ENCODE assay signal across 11 mouse cellular contexts in genomic region chr15:31529103-31529502, GRCm38 (mm10). TPM values are rescaled to one million over a fixed set of nuclear protein-coding genes. Genes with fewer than 3 reads are reported as not detected.
DNase-seq lines count a peak whose midpoint lies in the region; ATAC-seq and TF ChIP-seq lines count a peak whose summit lies in the region.
"Had no signal": no experiment of that assay in that cellular context is flagged by ENCODE, and none has a peak within 500 bp of the region (broad histone marks: within the 10 kb centered on the region; RNA-seq: fewer than 3 reads in every experiment).

No protein-coding gene starts in this region.

- no peak for DNase-seq in heart, adult 11 months
- DNase-seq in MEL (ENCODE audit: low read depth, low spot score), result peak; percentile 34
- DNase-seq in midbrain, embryonic 10.5 days (ENCODE audit: low spot score), result no peak
- DNase-seq in gastrocnemius, postnatal 25 days, result no peak
- DNase-seq in layer of hippocampus, adult 8-10 months (ENCODE audit: low spot score in 2 of 2), result no peak
- DNase-seq: cerebellum, adult 11 months; right cerebral cortex, adult 18-20 months had no signal

- 0 out of 2 replicates have a peak overlapping the region, but pooled peaks have one; percentile 99 for H3K27ac ChIP-seq in heart, embryonic 13.5 days (replicated peaks)
- no peak overlapping the region for H3K27ac ChIP-seq in MEL (ENCODE audit: control insufficient read depth, low read depth, low read length)
- no peak overlapping the region for H3K27ac ChIP-seq in hindbrain, embryonic 12.5 days
- H3K27ac ChIP-seq in midbrain, embryonic 10.5 days (replicated peaks), result no peak overlapping the region

- H3K9ac ChIP-seq in heart, embryonic 13.5 days, result peak overlapping the region; percentile 98
- peak overlapping the region; percentile 97 for H3K9ac ChIP-seq in MEL (ENCODE audit: control insufficient read depth, low read depth, low read length, poor library complexity, severe bottlenecking)
- H3K9ac ChIP-seq in hindbrain, embryonic 12.5 days, result no peak overlapping the region

- H3K36me3 ChIP-seq in heart, embryonic 13.5 days, result peaks cover 7% of the 10 kb centered on the region
- H3K36me3 ChIP-seq in MEL (ENCODE audit: control insufficient read depth in 1 of 2, insufficient read depth in 2 of 2, low read length in 2 of 2), result peaks cover 2 to 42% of the 10 kb centered on the region in 2 experiments; a peak in 3 of 4 replicates
- H3K36me3 ChIP-seq in hindbrain, embryonic 12.5 days, result no peaks in the 10 kb centered on the region
- peaks cover 25% of the 10 kb centered on the region for H3K36me3 ChIP-seq in midbrain, embryonic 10.5 days

- TF ChIP-seq RAD21 in MEL (IDR thresholded peaks at IDR 0.05; ENCODE audit: low read depth, low read length), result no peak

- no peak for TF ChIP-seq POLR2A in MEL (IDR thresholded peaks at IDR 0.05; ENCODE audit: control insufficient read depth in 1 of 2, insufficient read depth in 1 of 2, low read depth in 1 of 2, low read length in 2 of 2, poor library complexity in 1 of 2)

- H3K4me3 ChIP-seq in heart, embryonic 13.5 days, result peak overlapping the region; percentile 95
- H3K4me3 ChIP-seq in MEL (ENCODE audit: control insufficient read depth in 1 of 2, insufficient read depth in 1 of 2, low read depth in 2 of 2, low read length in 2 of 2), result peak overlapping the region; percentile 94 to 97
- peak overlapping the region; percentile 96 for H3K4me3 ChIP-seq in hindbrain, embryonic 12.5 days
- H3K4me3 ChIP-seq in midbrain, embryonic 10.5 days, result peak overlapping the region; percentile 95

- H3K79me2 ChIP-seq in MEL (ENCODE audit: control insufficient read depth, insufficient read depth, low read length, poor library complexity), result peaks cover 67% of the 10 kb centered on the region

- no peak for ATAC-seq in heart, embryonic 13.5 days (ENCODE audit: extremely low read depth, insufficient number of reproducible peaks, low FRiP score, low TSS enrichment)
- no peak for ATAC-seq in hindbrain, embryonic 12.5 days (ENCODE audit: low FRiP score)
- no peak for ATAC-seq in inflammation-experienced regulatory T-cells, adult 6 months

- no peak for TF ChIP-seq EP300 in MEL (IDR thresholded peaks at IDR 0.05; ENCODE audit: low read depth in 1 of 2, low read length in 2 of 2)

- WGBS in heart, embryonic 13.5 days, result 34% methylated on average over 6 of the region's 6 CpGs
- WGBS in hindbrain, embryonic 12.5 days, result 44% methylated on average over 6 of the region's 6 CpGs
- 45% methylated on average over 6 of the region's 6 CpGs for WGBS in midbrain, embryonic 10.5 days

- TF ChIP-seq CTCF in MEL (IDR thresholded peaks at IDR 0.05 in 2 of 3, conservative IDR thresholded peaks at IDR 0.05 in 1 of 3; ENCODE audit: control insufficient read depth in 1 of 3, insufficient read depth in 1 of 3, low read depth in 2 of 3, low read length in 3 of 3, poor library complexity in 1 of 3, severe bottlenecking in 1 of 3), result no peak

- no peaks in the 10 kb centered on the region for H3K27me3 ChIP-seq in heart, embryonic 13.5 days (replicated peaks)
- no peaks in the 10 kb centered on the region for H3K27me3 ChIP-seq in MEL (ENCODE audit: control insufficient read depth in 1 of 2, insufficient read depth in 2 of 2, low read length in 2 of 2)
- no peaks in the 10 kb centered on the region for H3K27me3 ChIP-seq in hindbrain, embryonic 12.5 days
- no peaks in the 10 kb centered on the region for H3K27me3 ChIP-seq in midbrain, embryonic 10.5 days (ENCODE audit: low read depth, poor library complexity, severe bottlenecking)

- peaks cover 37% of the 10 kb centered on the region for H3K4me1 ChIP-seq in heart, embryonic 13.5 days
- peaks cover 22 to 23% of the 10 kb centered on the region in 2 experiments for H3K4me1 ChIP-seq in MEL (ENCODE audit: control insufficient read depth in 1 of 2, insufficient read depth in 2 of 2, low read length in 2 of 2)
- H3K4me1 ChIP-seq in hindbrain, embryonic 12.5 days, result peaks cover 16% of the 10 kb centered on the region
- H3K4me1 ChIP-seq in midbrain, embryonic 10.5 days, result peaks cover 23% of the 10 kb centered on the region

- peak overlapping the region; percentile 91 for H3K4me2 ChIP-seq in heart, embryonic 13.5 days
- peak overlapping the region; percentile 71 for H3K4me2 ChIP-seq in hindbrain, embryonic 12.5 days (replicated peaks)

- H3K9me3 ChIP-seq in heart, embryonic 13.5 days, result no peaks in the 10 kb centered on the region
- H3K9me3 ChIP-seq in MEL (replicated peaks; ENCODE audit: insufficient read depth, low read length), result no peaks in the 10 kb centered on the region
- 0 out of 2 replicates have a peak, but pooled peaks cover 3% of the 10 kb centered on the region for H3K9me3 ChIP-seq in hindbrain, embryonic 12.5 days (replicated peaks)
- H3K9me3 ChIP-seq in midbrain, embryonic 10.5 days (replicated peaks), result peaks cover 8% of the 10 kb centered on the region; the same call in 1 of the 2 replicates

TF ChIP-seq in MEL, 35 proteins besides CTCF, POLR2A, EP300 and RAD21:
- TF ChIP-seq CHD2 (IDR thresholded peaks at IDR 0.05; ENCODE audit: low read length), result no peak
- TF ChIP-seq POLR2AphosphoS5 (IDR thresholded peaks at IDR 0.05; ENCODE audit: borderline replicate concordance, low read depth, low read length), result no peak
- no peak for TF ChIP-seq TBP (IDR thresholded peaks at IDR 0.05; ENCODE audit: low read depth, low read length)
- TF ChIP-seq ETS1 (IDR thresholded peaks at IDR 0.05; ENCODE audit: low read depth, low read length), result no peak
- no peak for TF ChIP-seq TCF12 (IDR thresholded peaks at IDR 0.05; ENCODE audit: low read depth, low read length)
- TF ChIP-seq BHLHE40 (IDR thresholded peaks at IDR 0.05; ENCODE audit: borderline replicate concordance, low read depth, low read length), result no peak
- no peak; the same call in 1 of the 2 replicates for TF ChIP-seq MAX (IDR thresholded peaks at IDR 0.05; ENCODE audit: low read length)
- TF ChIP-seq ZKSCAN1 (IDR thresholded peaks at IDR 0.05; ENCODE audit: low read depth, low read length), result 0 out of 2 replicates have a peak, but pooled peaks have one; percentile 33
- no peak for TF ChIP-seq MEF2A (IDR thresholded peaks at IDR 0.05; ENCODE audit: extremely low read depth, insufficient replicate concordance, low read depth, low read length, poor library complexity, severe bottlenecking)
- no peak for TF ChIP-seq MYC (IDR thresholded peaks at IDR 0.05; ENCODE audit: low read depth, low read length)
- TF ChIP-seq MAFK (IDR thresholded peaks at IDR 0.05; ENCODE audit: borderline replicate concordance, low read depth, low read length), result no peak
- no peak for TF ChIP-seq ZMIZ1 (IDR thresholded peaks at IDR 0.05; ENCODE audit: low read depth, low read length)
- TF ChIP-seq USF1 (IDR thresholded peaks at IDR 0.05; ENCODE audit: low read depth, low read length), result no peak
- TF ChIP-seq SMC3 (IDR thresholded peaks at IDR 0.05; ENCODE audit: low read depth, low read length), result no peak
- no peak for TF ChIP-seq MXI1 (IDR thresholded peaks at IDR 0.05; ENCODE audit: low read depth, low read length)
- no peak for TF ChIP-seq MAZ (IDR thresholded peaks at IDR 0.05; ENCODE audit: low read depth, low read length)
- TF ChIP-seq USF2 (IDR thresholded peaks at IDR 0.05; ENCODE audit: borderline replicate concordance in 1 of 2, insufficient read depth in 1 of 2, low read depth in 1 of 2, low read length in 2 of 2), result no peak
- TF ChIP-seq KAT2A (conservative IDR thresholded peaks at IDR 0.05; ENCODE audit: low read depth, low read length), result no peak
- TF ChIP-seq ZNF384 (IDR thresholded peaks at IDR 0.05; ENCODE audit: low read depth, low read length), result no peak
- no peak for TF ChIP-seq JUND (IDR thresholded peaks at IDR 0.05; ENCODE audit: low read depth, low read length)
- TF ChIP-seq NELFE (IDR thresholded peaks at IDR 0.05; ENCODE audit: low read depth, low read length), result no peak
- TF ChIP-seq GATA1 (IDR thresholded peaks at IDR 0.05; ENCODE audit: low read depth, low read length), result 0 out of 2 replicates have a peak, but pooled peaks have one; percentile 21
- TF ChIP-seq HCFC1 (IDR thresholded peaks at IDR 0.05; ENCODE audit: low read depth, low read length), result no peak
- TF ChIP-seq SIN3A (IDR thresholded peaks at IDR 0.05; ENCODE audit: low read length), result peak; percentile 64
- TF ChIP-seq TAL1 (IDR thresholded peaks at IDR 0.05; ENCODE audit: low read length), result no peak
- TF ChIP-seq CHD1 (IDR thresholded peaks at IDR 0.05; ENCODE audit: low read depth, low read length), result no peak

RNA-seq across cellular contexts. Expression of gene March6, which starts 1.8 kb away (rescaled TPM):
- 23.7 and 23.9 TPM in 2 replicates for polyA plus RNA-seq in heart, embryonic 13.5 days (2015; fragmentation: Nextera tagmentation; extraction: Ambion mirVana)
- 37.9 and 42.8 TPM in 2 replicates for total RNA-seq in MEL (2012; rRNA removed)
- polyA plus RNA-seq in MEL (2012; ENCODE audit: insufficient read depth in 1 of 2, insufficient read length in 2 of 2, low read depth in 1 of 2, low replicate concordance in 2 of 2, missing spikeins in 1 of 2), result 100 to 1,000 TPM in 1 of 2 experiments, 10 to 100 TPM in 1; 62.5 to 114 TPM
- polyA plus RNA-seq in hindbrain, embryonic 12.5 days (2016; fragmentation: Nextera tagmentation; extraction: Ambion mirVana), result 67.5 and 70.9 TPM in 2 replicates
- 37.3 and 45.3 TPM in 2 replicates for polyA plus RNA-seq in midbrain, embryonic 10.5 days (2016; fragmentation: Nextera tagmentation; extraction: Ambion mirVana)
- 100 to 1,000 TPM in 1 of 2 experiments, 10 to 100 TPM in 1; 94.5 to 100 TPM for total RNA-seq in gastrocnemius, postnatal 25 days (2021)
- 10 to 100 TPM; 21.4 to 25.1 (median 22.7) TPM for polyA plus RNA-seq in inflammation-experienced regulatory T-cells, adult 6 months (2017; shearing (Covaris generic))
- total RNA-seq in layer of hippocampus, adult 8-10 months (2022), result 100 to 1,000 TPM; 177 to 194 (median 186) TPM

RNA-seq across cellular contexts. Expression of gene Cmbl, which starts 36.1 kb away (rescaled TPM):
- polyA plus RNA-seq in heart, embryonic 13.5 days (2015; fragmentation: Nextera tagmentation; extraction: Ambion mirVana), result 9.2 TPM in 2 replicates
- total RNA-seq in MEL (2012; rRNA removed), result 0.31 TPM in 1 of 2 replicates, not detected in the other
- under 1 TPM in 1 of 2 experiments, not detected in 1; 0.22 TPM for polyA plus RNA-seq in MEL (2012; ENCODE audit: insufficient read depth in 1 of 2, insufficient read length in 2 of 2, low read depth in 1 of 2, low replicate concordance in 2 of 2, missing spikeins in 1 of 2)
- 2.7 and 2.8 TPM in 2 replicates for polyA plus RNA-seq in hindbrain, embryonic 12.5 days (2016; fragmentation: Nextera tagmentation; extraction: Ambion mirVana)
- polyA plus RNA-seq in midbrain, embryonic 10.5 days (2016; fragmentation: Nextera tagmentation; extraction: Ambion mirVana), result 1.3 and 1.6 TPM in 2 replicates
- total RNA-seq in gastrocnemius, postnatal 25 days (2021), result 10 to 100 TPM; 37.7 to 38.5 TPM
- polyA plus RNA-seq in inflammation-experienced regulatory T-cells, adult 6 months (2017; shearing (Covaris generic)), result not detected
- 10 to 100 TPM; 17.4 to 21.0 (median 19.4) TPM for total RNA-seq in layer of hippocampus, adult 8-10 months (2022)
- polyA plus RNA-seq: CD4-positive, CD25-positive, alpha-beta regulatory T cell, adult 4 months had no signal
